Mouse (Mus musculus): Measurements from ENCODE around the gene Rab11b.

DNA sequence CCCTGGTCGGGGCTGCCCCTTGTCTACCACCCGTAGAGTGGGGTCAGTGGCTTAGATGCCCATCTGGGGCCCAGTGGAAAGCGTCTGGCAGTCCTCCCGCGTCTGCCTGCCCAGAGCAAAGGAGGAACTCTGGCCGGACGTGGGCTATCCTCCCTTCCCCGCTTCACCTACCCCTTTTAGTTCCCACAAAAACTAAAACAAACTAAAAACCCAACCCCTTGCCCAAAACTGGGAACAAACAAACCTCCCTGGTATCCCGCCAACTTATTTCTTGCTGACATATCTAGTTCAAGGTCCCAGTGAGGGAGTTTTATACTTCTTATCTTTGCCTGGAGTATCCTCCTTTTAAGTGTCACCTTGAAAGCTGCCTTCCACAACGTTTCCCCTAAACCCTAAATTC, 47.9 kb upstream of the Rab11b start:
- no peak for TF ChIP-seq CTCF (IDR thresholded peaks at IDR 0.05; ENCODE audit: borderline replicate concordance, extremely low read depth, insufficient read depth, insufficient read length)
- TF ChIP-seq POLR2A (IDR thresholded peaks at IDR 0.05; ENCODE audit: borderline replicate concordance, extremely low read depth, insufficient read depth, insufficient read length, poor library complexity, severe bottlenecking): no peak
